Mouse (Mus musculus) ES-Bruce4 (cell line): ENCODE measurements around the gene Akt2. TPM values are rescaled to one million over a fixed set of nuclear protein-coding genes. Genes with fewer than 3 reads are reported as not detected.

Source experiments
- H3K27ac ChIP-seq: 2 replicates; pipeline ENCODE4 v1.5.1; 2012; ENCODE audit warnings: low read length, inconsistent platforms; ENCODE audit not compliant: insufficient read depth
- H3K27me3 ChIP-seq: 2 replicates; pipeline ENCODE4 v1.6.1; 2012; ENCODE audit warnings: mild to moderate bottlenecking, low read length, inconsistent platforms; ENCODE audit not compliant: control insufficient read depth, poor library complexity, insufficient read depth, severe bottlenecking
- H3K36me3 ChIP-seq: 2 replicates; pipeline ENCODE4 v1.6.1; 2012; ENCODE audit warnings: inconsistent platforms, mild to moderate bottlenecking, low read length, moderate library complexity; ENCODE audit not compliant: control insufficient read depth, poor library complexity, insufficient read depth, severe bottlenecking
- H3K4me1 ChIP-seq: one replicate; pipeline ENCODE4 v1.8.1; 2011; ENCODE audit warnings: low read length; ENCODE audit not compliant: control insufficient read depth, insufficient read depth
- H3K4me3 ChIP-seq: 2 replicates; pipeline ENCODE4 v1.5.1; 2011; ENCODE audit warnings: low read depth, mild to moderate bottlenecking, low read length
- H3K9ac ChIP-seq: 2 replicates; pipeline ENCODE4 v1.6.1; 2012; ENCODE audit warnings: low read depth, mild to moderate bottlenecking, inconsistent platforms; ENCODE audit not compliant: poor library complexity, severe bottlenecking
- H3K9me3 ChIP-seq: replicated peaks from 2 replicates; pipeline ENCODE4 v1.6.1; 2012; ENCODE audit warnings: mild to moderate bottlenecking, low read length, inconsistent platforms; ENCODE audit not compliant: control insufficient read depth, poor library complexity, insufficient read depth, severe bottlenecking
- CTCF ChIP-seq: IDR thresholded peaks from one replicate; pipeline ENCODE4 v1.8.1; 2011; ENCODE audit warnings: low read depth, low read length
- EP300 ChIP-seq: IDR thresholded peaks from 2 replicates; pipeline ENCODE4 v1.6.1; 2011; ENCODE audit warnings: low read depth, low read length; ENCODE audit not compliant: insufficient read depth
- POLR2A ChIP-seq: IDR thresholded peaks from one replicate; pipeline ENCODE4 v1.8.1; 2011; ENCODE audit warnings: low read length; ENCODE audit not compliant: insufficient read depth
- polyA plus RNA-seq: library from polyadenylated mRNA; stranded (reverse); fragments of >200 nt; gene quantifications from 2 replicates; pipeline ENCODE4 v1.2.4, GENCODE M21; 2011; ENCODE audit warnings: low read depth; ENCODE audit not compliant: missing spikeins, insufficient read depth, insufficient read length

The Akt2 gene
- polyA plus RNA-seq, 1 experiment = 38.7 TPM

DNA sequence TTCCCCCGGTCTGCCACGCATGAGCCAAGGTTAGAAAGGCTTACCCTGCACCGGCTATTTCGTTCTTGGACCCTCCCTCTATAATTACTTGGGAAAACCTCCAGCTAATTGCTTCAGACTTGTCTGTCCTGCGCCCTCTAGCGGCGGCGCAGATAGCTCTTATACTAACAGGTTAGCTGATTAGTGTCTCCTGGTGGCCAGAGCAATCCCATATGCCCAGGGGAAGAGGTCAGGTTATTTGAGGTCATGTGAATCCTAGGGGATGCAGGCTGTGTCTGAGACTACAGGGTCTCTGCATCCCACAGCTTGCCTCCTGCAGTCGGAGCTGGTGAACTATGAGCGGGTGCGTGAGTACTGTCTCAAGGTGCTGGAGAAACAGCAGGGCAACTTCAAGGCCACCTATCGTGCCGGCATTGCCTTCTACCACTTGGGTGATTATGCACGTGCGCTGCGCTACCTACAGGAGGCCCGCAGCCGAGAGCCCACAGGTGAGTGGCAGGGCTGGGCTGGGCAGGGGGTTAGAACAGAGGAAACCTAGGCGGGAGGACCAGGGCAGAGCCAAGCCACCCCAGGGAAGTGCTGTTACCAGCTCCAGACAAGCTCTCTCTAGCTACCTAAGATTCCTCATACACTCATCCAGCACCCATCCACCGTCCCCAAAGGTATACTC is 63.4 kb downstream of the Akt2 start:
- Histone ChIP-seq H3K4me3 (no peak overlapping the region), H3K4me1 (no peaks in the 10 kb centered on the region)

GRCm38 (mm10) chr7:27655545-27655944 is 64.2 kb downstream of the Akt2 start:
- H3K27ac ChIP-seq = no peak overlapping the region
- no peak overlapping the region for H3K9ac ChIP-seq
- H3K36me3 ChIP-seq = no peaks in the 10 kb centered on the region
- no peak for TF ChIP-seq CTCF
- TF ChIP-seq EP300 = no peak
- TF ChIP-seq POLR2A = no peak
- H3K9me3 ChIP-seq = no peaks in the 10 kb centered on the region
- H3K4me3 ChIP-seq = no peak overlapping the region
- H3K27me3 ChIP-seq = 0 out of 2 replicates have a peak, but pooled peaks cover 3% of the 10 kb centered on the region
- no peaks in the 10 kb centered on the region for H3K4me1 ChIP-seq

More for the DNA sequence above, 63.4 kb downstream of the Akt2 start:
- no peak overlapping the region for H3K9ac ChIP-seq
- H3K36me3 ChIP-seq = no peaks in the 10 kb centered on the region
- no peaks in the 10 kb centered on the region for H3K9me3 ChIP-seq
- H3K27ac ChIP-seq = no peak overlapping the region
- TF ChIP-seq CTCF (peak; percentile 54), POLR2A (no peak)
- H3K27me3 ChIP-seq = 0 out of 2 replicates have a peak, but pooled peaks cover 3% of the 10 kb centered on the region

DNA sequence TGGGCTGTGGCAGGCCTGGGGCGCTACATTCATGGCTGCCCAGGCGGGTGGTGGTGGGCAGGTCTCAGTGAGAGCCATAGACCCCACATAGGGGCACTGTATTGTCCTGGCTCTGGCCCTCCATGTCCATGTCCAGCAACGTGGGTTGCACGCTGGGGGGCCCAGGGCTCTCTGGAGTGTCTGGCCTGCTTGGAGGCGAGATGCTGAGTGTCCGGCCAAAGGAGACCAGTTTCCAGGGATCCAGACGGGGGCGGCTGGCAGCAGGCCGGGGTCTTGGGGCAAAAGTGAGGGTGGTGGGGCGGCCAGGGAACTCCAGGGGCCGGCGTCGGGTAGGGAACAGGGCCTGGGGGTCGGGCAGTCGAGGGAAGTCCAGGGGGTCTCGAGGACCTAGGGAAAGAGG is 65.2 kb downstream of the Akt2 start:
- TF ChIP-seq POLR2A (no peak), EP300 (no peak), CTCF (no peak)
- Histone ChIP-seq H3K36me3 (no peaks in the 10 kb centered on the region), H3K9me3 (no peaks in the 10 kb centered on the region), H3K9ac (no peak overlapping the region), H3K27ac (no peak overlapping the region), H3K4me1 (no peaks in the 10 kb centered on the region), H3K27me3 (0 out of 2 replicates have a peak, but pooled peaks cover 3% of the 10 kb centered on the region), H3K4me3 (no peak overlapping the region)

DNA sequence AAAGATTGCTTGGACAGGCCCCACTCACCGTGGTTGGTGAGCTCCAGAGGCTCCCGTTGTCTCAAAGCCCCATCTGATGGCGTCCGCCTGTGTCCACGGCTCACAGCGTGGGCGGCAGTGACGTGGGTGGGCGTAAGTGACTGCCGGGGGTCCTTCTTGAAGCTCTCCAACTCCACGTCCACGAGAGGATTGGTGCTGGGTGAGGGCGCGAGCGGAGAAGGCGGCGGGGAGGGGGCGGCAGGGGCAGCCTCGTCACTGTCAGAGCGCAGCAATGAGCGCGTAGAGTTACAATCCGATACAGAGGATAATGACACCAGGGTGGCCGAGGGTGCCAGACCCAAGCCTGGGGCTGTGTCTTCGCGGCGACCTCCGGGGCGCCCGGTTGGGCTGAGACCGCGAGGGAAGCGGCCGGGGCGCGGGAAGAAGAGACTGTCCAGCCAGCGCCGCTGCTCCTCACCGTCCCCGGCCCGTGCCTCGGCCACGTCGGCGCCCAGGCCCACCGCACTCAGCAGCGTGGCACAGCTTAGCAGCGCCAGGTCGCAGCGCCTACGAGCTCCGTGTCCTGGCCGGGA is 66.6 kb downstream of the Akt2 start:
- H3K9ac ChIP-seq = peak overlapping the region; percentile 59
- no peak for TF ChIP-seq POLR2A
- TF ChIP-seq CTCF = no peak
- TF ChIP-seq EP300 = no peak
- H3K27me3 ChIP-seq = 0 out of 2 replicates have a peak, but pooled peaks cover 3% of the 10 kb centered on the region
- no peaks in the 10 kb centered on the region for H3K36me3 ChIP-seq
- H3K9me3 ChIP-seq = no peaks in the 10 kb centered on the region
- H3K4me3 ChIP-seq = peak overlapping the region; percentile 45
- no peak overlapping the region for H3K27ac ChIP-seq
- no peaks in the 10 kb centered on the region for H3K4me1 ChIP-seq

- Histone ChIP-seq H3K27ac (no peak overlapping the region), H3K4me3 (no peak overlapping the region), H3K9me3 (no peaks in the 10 kb centered on the region), H3K36me3 (no peaks in the 10 kb centered on the region), H3K9ac (no peak overlapping the region), H3K4me1 (no peaks in the 10 kb centered on the region), H3K27me3 (0 out of 2 replicates have a peak, but pooled peaks cover 3% of the 10 kb centered on the region)
- no peak for TF ChIP-seq POLR2A
- peak; percentile 42 for TF ChIP-seq CTCF
- no peak for TF ChIP-seq EP300
Measured at GRCm38 (mm10) chr7:27658712-27659663, 67.6 kb downstream of the Akt2 start.
